Mouse (Mus musculus) gastrocnemius, postnatal 25 days (tissue): ENCODE data around the gene Ube2j2. TPM values are rescaled to one million over a fixed set of nuclear protein-coding genes. Genes with fewer than 3 reads are reported as not detected.

ENCODE experiments used
- DNase-seq: peaks from one replicate; pipeline ENCODE4 v3.0.0; 2022
- long read RNA-seq, 2 experiments: library from polyadenylated mRNA; stranded (forward); transcript quantifications; one replicate each; pipeline ENCODE4 v2.0.0; 2021
- total RNA-seq, 2 experiments: library from RNA; stranded (reverse); gene quantifications; 1 replicate in 1 of 2; 2 replicates in 1 of 2; pipeline ENCODE4 v1.2.3; 2021

The Ube2j2 gene
- 10 to 100 TPM; 50.2 to 50.8 TPM for total RNA-seq
- long read RNA-seq, experiment 1, transcript Ube2j2-213 (7 exons, 3,339 nt) = minor isoform, 19 of 98 reads
- long read RNA-seq, experiment 1, transcript Ube2j2-202 (7 exons, 1,309 nt) = minor isoform, 9 of 98 reads
- long read RNA-seq, experiment 1, transcript Ube2j2-205 (8 exons, 1,434 nt) = minor isoform, 13 of 98 reads
- long read RNA-seq, experiment 1, transcript Ube2j2-201 (8 exons, 3,483 nt) = major isoform, 40 of 98 reads
- long read RNA-seq, experiment 1, partial matches to known transcripts = 3 of 98 reads
- long read RNA-seq, experiment 1, other reads (novel, unspliced or antisense) = 14 of 98 reads
- long read RNA-seq, experiment 2, transcript Ube2j2-213 (7 exons, 3,339 nt) = minor isoform, 11 of 79 reads
- long read RNA-seq, experiment 2, transcript Ube2j2-205 (8 exons, 1,434 nt) = minor isoform, 12 of 79 reads
- long read RNA-seq, experiment 2, transcript Ube2j2-201 (8 exons, 3,483 nt) = major isoform, 31 of 79 reads
- long read RNA-seq, experiment 2, transcript Ube2j2-202 (7 exons, 1,309 nt) = minor isoform, 8 of 79 reads
- long read RNA-seq, experiment 2, partial matches to known transcripts = 2 of 79 reads
- long read RNA-seq, experiment 2, other reads (novel, unspliced or antisense) = 14 of 79 reads

GRCm38 (mm10) chr4:155943534-155944249, at the start of gene Ube2j2:
Ube2j2 (plus strand) TSS chr4:155943831.
- DNase-seq = peak; percentile 97

GRCm38 (mm10) chr4:155894311-155894881, 49.2 kb upstream of the Ube2j2 start:
- peak; percentile 86 for DNase-seq

- DNase-seq = peak; percentile 59
Measured at GRCm38 (mm10) chr4:155895216-155895615, 48.4 kb upstream of the Ube2j2 start.

GRCm38 (mm10) chr4:155895826-155896225, 47.8 kb upstream of the Ube2j2 start:
- DNase-seq = no peak

- DNase-seq = no peak
Measured at GRCm38 (mm10) chr4:155896461-155896860, 47.2 kb upstream of the Ube2j2 start.

- no peak for DNase-seq
Measured at GRCm38 (mm10) chr4:155898318-155898717, 45.3 kb upstream of the Ube2j2 start.

- DNase-seq = no peak
Measured at GRCm38 (mm10) chr4:155899355-155899754, 44.3 kb upstream of the Ube2j2 start.

GRCm38 (mm10) chr4:155901205-155901604, 42.4 kb upstream of the Ube2j2 start:
- DNase-seq = no peak

GRCm38 (mm10) chr4:155903246-155903645, 40.4 kb upstream of the Ube2j2 start:
- no peak for DNase-seq

- DNase-seq = no peak
Measured at GRCm38 (mm10) chr4:155904318-155905102, 39.1 kb upstream of the Ube2j2 start.

GRCm38 (mm10) chr4:155905634-155906033, 38.0 kb upstream of the Ube2j2 start:
- DNase-seq = no peak

GRCm38 (mm10) chr4:155906125-155906524, 37.5 kb upstream of the Ube2j2 start:
- DNase-seq = no peak

GRCm38 (mm10) chr4:155907003-155907402, 36.6 kb upstream of the Ube2j2 start:
- DNase-seq = no peak

- no peak for DNase-seq
Measured at GRCm38 (mm10) chr4:155908281-155908680, 35.4 kb upstream of the Ube2j2 start.

- DNase-seq = no peak
Measured at GRCm38 (mm10) chr4:155908751-155909150, 34.9 kb upstream of the Ube2j2 start.

GRCm38 (mm10) chr4:155932031-155932430, 11.6 kb upstream of the Ube2j2 start:
- DNase-seq = no peak

- peak; percentile 84 for DNase-seq
Measured at GRCm38 (mm10) chr4:155943049-155943452, 580 bp upstream of the Ube2j2 start.

GRCm38 (mm10) chr4:155944271-155944670, 640 bp downstream of the Ube2j2 start:
- DNase-seq = no peak

- DNase-seq = no peak
Measured at GRCm38 (mm10) chr4:155947094-155947493, 3.5 kb downstream of the Ube2j2 start.

GRCm38 (mm10) chr4:155955491-155955890, 11.9 kb downstream of the Ube2j2 start:
- DNase-seq = no peak

- peak; percentile 46 for DNase-seq
Measured at GRCm38 (mm10) chr4:155959275-155959674, 15.6 kb downstream of the Ube2j2 start.
